Mouse (Mus musculus): ENCODE results near the gene Fndc5. TPM values are rescaled to one million over a fixed set of nuclear protein-coding genes. Genes with fewer than 3 reads are reported as not detected.

Gene Fndc5
- total RNA-seq, 2 experiments from 2014 or later: 56.2 to 63.4 TPM

DNA sequence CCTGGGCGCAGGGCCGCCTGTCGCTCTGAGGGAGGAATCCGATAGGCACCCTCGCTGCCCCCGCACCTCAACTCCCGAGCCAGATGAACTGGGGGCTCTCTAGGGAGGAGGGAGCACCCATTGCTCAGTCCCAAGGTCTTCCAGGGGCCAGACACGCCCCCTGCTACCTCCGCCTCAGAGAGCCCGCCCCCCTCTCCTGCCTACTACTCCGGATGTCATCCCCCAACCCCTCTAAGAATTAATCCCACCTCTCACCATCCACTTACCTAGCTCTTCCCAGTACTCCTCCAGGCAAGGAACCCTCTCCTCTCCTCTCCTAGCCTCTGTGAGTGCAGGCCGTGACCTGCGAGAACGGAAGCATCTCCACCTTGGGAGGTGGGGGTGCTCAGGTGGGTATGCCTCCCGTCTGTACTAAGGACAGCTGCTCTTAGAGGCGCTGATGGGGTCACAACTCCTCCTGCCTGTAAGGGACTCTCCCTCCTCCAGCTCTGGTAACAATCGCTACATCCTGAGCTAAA lies 15.2 kb upstream of the Fndc5 start, which contains the start of gene Hpca:
Gene Hpca, minus strand, starts transcription at position 468 of the 518 bp plus-strand sequence.
- no peak for DNase-seq (ENCODE audit: low spot score in 2 of 2)

DNA sequence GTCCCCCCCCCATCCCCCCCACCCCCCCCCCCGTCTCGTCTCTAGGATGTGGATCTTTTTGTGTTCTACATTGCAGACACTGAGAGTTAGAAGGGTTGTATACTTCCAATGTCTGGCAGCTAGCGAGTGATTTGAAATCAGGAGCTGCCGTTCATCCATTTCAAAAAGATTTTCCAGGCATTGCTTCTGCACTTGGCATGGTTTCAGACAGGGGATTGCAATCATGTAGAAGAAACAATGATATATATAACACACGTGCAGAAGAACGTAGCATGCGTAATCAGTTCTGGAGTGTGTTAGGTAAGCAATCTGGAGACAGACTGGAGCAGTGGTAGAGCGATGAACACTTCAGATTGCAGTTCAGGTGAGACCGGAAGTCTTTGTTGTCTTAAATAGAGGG lies 14.7 kb upstream of the Fndc5 start:
- intact Hi-C loops (cut with DNase I): loop anchor here (2.0 kb wide), 1 partner anchor 23 kb away; no protein-coding TSS in a partner anchor
- no peak for DNase-seq (ENCODE audit: low spot score in 2 of 2)

More for the DNA sequence above, 15.2 kb upstream of the Fndc5 start, which contains the start of gene Hpca:
- intact Hi-C loops (cut with DNase I): loop anchor here (2.0 kb wide), 1 partner anchor 23 kb away; no protein-coding TSS in a partner anchor

- intact Hi-C loops (cut with DNase I): loop anchor here (2.0 kb wide), 1 partner anchor 22 kb away; no protein-coding TSS in a partner anchor
- no peak for DNase-seq (ENCODE audit: low spot score in 2 of 2)
Observed at GRCm38 (mm10) chr4:129122719-129123118, 14.1 kb upstream of the Fndc5 start.

- intact Hi-C loops (cut with DNase I): no loop called here
- DNase-seq (ENCODE audit: low spot score in 2 of 2): peak in 1 of 2 experiments; percentile 65
Observed at GRCm38 (mm10) chr4:129124652-129125146, 12.1 kb upstream of the Fndc5 start.

DNA sequence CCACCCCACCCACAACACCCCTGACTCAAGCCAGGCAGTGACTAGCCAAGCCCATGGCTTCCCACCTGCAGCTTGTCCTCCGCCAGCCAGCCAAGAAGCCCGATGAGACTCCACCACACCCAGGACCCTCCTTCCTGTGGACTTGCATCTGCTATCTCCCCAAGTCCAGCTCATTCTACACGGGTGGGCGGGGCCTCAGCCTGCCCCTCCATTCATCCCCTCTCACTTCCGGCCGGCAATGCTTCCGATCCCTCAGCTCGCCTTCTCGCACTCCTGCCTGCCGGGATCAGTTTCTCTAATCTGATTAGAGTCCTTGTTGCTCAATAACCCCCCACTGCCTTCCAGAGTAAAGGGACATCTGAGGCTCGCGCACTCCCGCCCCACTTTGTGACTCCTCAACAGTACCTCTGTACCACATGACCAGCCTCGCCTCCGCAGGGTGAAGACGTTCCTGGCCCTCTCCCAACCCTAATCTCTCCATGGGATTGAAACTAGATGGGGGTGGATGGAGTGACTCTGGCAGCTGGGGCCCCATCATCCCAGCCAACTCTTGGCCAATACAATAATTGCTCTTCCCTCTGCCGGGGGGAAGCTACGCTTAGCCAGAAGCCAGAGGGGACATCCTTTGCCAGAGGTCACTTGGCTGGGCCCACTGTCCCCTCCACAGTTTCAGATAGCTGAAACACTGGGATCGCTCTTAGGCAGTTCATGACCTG lies 10.9 kb upstream of the Fndc5 start:
- DNase-seq (ENCODE audit: low spot score in 2 of 2): no peak
- intact Hi-C loops (cut with DNase I): no loop called here

- peak in 1 of 2 experiments; percentile 90 for DNase-seq (ENCODE audit: low spot score in 2 of 2)
Observed at GRCm38 (mm10) chr4:129128582-129129338, 8.0 kb upstream of the Fndc5 start.

GRCm38 (mm10) chr4:129129387-129129786 lies 7.4 kb upstream of the Fndc5 start:
- DNase-seq (ENCODE audit: low spot score in 2 of 2): no peak

More at GRCm38 (mm10) chr4:129128582-129129338, 8.0 kb upstream of the Fndc5 start:
- intact Hi-C loops (cut with DNase I): no loop called here

DNA sequence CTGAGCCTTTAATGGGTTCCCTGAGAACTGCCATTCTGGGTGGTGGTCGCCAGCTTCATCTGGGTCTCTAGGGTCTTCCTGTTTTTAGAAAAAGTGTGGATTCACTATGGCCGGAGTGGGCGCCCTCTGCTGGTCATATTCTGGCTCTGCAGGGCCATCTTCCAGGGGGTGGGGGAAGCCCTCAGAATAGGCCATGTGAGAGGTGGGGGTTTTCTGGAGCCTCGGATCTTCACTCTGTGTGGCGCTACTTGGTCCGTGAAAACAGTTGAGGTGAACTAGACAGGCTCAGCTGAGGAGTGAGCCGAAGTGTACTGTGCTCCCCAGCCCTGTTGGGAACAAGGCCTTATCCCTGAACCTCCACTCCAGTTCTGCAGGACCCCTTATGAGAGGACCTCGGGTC lies 6.7 kb upstream of the Fndc5 start:
- intact Hi-C loops (cut with DNase I): loop anchor here (5.0 to 10.0 kb wide), 3 partner anchors 57 to 325 kb away; partner anchors contain the start of genes S100pbp and Yars
- no peak for DNase-seq (ENCODE audit: low spot score in 2 of 2)

More at GRCm38 (mm10) chr4:129129387-129129786, 7.4 kb upstream of the Fndc5 start:
- intact Hi-C loops (cut with DNase I): no loop called here

DNA sequence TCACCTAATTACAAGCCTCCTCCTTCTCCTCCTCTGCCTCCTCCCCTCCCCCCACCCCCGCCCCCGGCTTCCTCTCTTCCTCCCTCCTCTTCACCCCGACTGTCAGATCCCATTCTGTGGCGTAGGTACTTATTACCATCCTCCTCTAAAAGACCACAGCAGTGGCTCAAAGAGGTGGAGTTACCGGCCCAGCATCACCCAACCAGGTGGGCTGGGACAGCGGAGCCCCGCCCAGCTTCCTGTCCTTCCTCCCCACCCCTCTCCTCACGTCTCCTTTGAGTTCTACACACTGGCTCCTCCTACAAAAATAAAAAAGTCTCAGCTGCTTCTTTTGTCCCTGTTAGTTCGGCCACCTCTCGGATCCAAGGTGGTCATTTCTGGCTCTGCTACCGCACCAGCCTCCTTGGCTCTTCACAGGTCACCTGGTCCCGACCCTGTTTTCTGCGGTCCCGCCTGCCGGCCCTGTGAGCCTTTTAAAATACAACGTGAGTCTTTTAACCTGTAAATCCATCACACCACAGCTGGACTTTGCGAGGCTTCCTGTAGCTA lies 6.0 kb upstream of the Fndc5 start:
- intact Hi-C loops (cut with DNase I): loop anchor here (5.0 to 10.0 kb wide), 3 partner anchors 56 to 324 kb away; partner anchors contain the start of genes S100pbp and Yars
- no peak for DNase-seq (ENCODE audit: low spot score in 2 of 2)

DNA sequence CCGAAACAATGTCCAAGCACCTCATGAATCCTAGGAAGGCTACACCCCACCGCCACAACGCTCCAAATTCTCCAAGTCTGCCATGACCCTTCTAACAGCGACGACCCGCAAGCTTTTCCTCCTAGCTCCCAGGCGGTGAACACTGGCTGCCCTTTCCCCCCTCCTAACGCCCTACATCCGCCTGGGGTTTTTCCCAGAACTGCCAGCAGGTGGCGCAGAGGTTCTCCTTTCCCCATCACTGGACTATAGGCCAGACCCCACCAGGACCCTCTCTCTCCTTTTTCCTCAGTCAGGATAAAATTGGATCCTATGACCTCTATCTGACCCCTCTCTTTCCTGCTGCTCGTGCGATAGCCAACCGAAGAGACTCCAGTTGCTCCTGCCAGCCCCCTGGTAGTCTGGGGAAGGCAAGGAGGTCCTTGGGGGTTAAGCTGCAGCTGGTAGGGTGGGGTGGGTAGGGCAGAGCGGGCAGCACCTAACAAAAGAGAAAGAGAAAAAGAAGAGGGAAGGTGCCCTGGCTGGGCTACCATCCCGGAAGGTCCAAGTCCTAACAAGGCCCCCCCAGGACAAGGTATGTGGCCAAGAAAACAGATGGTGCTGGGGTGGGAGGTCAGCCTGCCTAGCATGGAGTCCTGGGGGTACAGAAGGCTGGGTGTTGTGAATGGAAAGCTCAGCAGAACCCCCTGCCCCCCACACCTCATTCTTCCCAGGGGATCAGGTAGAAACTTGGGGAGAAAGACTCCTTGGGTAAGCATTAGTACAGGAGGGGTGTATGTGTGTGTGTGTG lies 1.8 kb upstream of the Fndc5 start:
- DNase-seq (ENCODE audit: low spot score in 2 of 2): no peak
- intact Hi-C loops (cut with DNase I): loop anchor here (5.0 to 10.0 kb wide), 3 partner anchors 52 to 320 kb away; partner anchors contain the start of genes S100pbp and Yars

GRCm38 (mm10) chr4:129135637-129136036 lies 1.2 kb upstream of the Fndc5 start:
- intact Hi-C loops (cut with DNase I): loop anchor here (10.0 kb wide), 2 partner anchors 139 to 319 kb away; no protein-coding TSS in a partner anchor
- no peak for DNase-seq (ENCODE audit: low spot score in 2 of 2)

DNA sequence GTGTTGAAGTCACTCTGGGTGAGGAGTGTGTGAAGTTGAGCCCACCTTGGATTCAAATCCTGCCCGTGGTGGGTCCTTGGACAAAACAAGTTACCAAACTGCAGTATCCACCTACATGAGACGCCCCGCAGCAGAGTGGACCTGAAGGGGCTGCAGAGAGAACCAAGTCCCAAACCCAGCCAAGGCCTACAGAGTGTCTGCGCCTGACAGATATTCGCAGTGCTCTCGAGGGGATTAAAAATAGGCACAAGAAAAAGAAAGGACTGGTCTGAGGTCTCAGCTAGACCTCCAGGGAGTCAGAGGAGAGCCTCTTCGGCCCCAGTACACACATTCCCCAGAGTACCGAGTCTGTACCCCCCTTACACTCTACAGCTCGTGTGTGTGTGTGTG lies 615 bp upstream of the Fndc5 start:
- intact Hi-C loops (cut with DNase I): loop anchor here (10.0 kb wide), 2 partner anchors 139 to 319 kb away; no protein-coding TSS in a partner anchor
- DNase-seq (ENCODE audit: low spot score in 2 of 2): no peak

DNA sequence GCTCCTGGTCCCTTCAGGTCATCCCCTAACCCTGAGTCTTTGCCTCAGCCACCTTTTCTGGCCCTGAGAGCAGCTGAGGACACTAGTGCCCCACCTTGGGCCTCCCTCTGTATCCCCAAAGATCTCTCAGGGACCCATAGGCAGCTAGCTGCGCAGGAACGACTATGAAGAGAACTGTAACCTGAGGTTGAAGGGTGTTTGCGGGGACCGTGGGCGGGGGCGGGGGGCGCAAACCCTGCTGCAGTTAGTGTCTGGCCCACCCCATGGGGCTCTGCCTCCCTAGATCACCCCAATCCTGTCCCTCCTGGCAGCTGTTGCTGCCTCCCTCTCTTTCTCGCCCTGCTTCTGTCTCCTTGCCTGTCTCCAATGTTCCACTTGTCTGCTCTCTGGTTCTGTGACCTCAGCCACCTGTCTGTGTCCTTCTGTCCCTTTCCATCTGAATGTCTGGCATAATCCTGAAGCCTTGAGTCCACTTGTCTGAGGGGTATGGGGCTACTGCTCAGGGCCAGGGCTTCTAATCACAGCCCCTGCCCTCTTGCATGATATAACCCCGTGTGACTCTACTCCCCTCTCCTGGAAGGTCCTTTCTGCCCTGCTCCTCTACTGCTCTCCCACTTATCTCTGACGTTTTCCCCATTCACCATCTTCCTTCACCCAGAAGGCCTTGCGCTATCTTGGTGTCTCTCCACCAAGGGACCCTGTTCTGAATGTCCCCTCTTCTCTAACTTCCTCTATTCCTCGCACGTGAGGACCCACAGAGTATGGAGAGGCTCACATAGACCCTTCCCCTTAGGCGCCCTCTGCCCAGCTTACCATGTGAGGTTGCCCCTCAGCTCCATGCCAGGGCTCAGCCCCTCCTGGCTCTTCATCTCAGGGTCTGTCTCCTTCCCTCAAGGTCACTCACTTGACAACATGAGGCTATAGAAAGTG lies 858 bp downstream of the Fndc5 start:
- intact Hi-C loops (cut with DNase I): loop anchor here (10.0 kb wide), 2 partner anchors 137 to 317 kb away; no protein-coding TSS in a partner anchor
- no peak for DNase-seq (ENCODE audit: low spot score in 2 of 2)

- intact Hi-C loops (cut with DNase I): loop anchor here (10.0 kb wide), 2 partner anchors 135 to 315 kb away; no protein-coding TSS in a partner anchor
- DNase-seq (ENCODE audit: low spot score in 2 of 2): no peak
Observed at GRCm38 (mm10) chr4:129139642-129140041, 2.8 kb downstream of the Fndc5 start.

GRCm38 (mm10) chr4:129140808-129141207 lies 4.0 kb downstream of the Fndc5 start:
- DNase-seq (ENCODE audit: low spot score in 2 of 2): no peak
- intact Hi-C loops (cut with DNase I): no loop called here

GRCm38 (mm10) chr4:129141560-129142438 lies 5.0 kb downstream of the Fndc5 start:
- intact Hi-C loops (cut with DNase I): no loop called here
- no peak for DNase-seq (ENCODE audit: low spot score in 2 of 2)
